Mouse (Mus musculus): ENCODE measurements around the gene Etl4.

DNA sequence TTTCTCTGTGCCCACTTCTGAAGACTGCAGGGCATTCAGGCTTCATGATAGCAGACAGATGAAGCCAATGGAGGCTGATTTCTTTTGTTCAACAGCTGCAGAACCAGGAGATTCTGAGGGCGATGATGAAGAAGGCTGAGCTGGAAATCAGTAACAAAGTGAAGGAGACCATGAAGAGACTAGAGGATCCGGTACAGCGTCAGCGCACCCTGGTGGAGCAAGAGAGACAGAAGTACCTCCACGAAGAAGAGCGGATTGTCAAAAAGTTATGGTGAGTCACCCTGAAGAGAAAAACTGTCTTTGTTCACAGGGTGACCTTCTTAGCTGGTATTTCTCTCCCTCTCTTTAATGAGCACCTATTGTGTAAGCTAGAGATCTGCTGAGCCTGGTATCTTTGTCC, 868.4 kb downstream of the Etl4 start:
- TF ChIP-seq CTCF (IDR thresholded peaks at IDR 0.05; ENCODE audit: low read depth): peak; percentile 54
- TF ChIP-seq EP300 (IDR thresholded peaks at IDR 0.05; ENCODE audit: low read depth): no peak

Data from heart, postnatal 0 days (tissue).